Mouse (Mus musculus): ENCODE data around the gene Fgfr3. TPM values are rescaled to one million over a fixed set of nuclear protein-coding genes. Genes with fewer than 3 reads are reported as not detected.

Fgfr3 gene
- polyA plus RNA-seq, 1 experiment from 2014 or later = 8.5 TPM

DNA sequence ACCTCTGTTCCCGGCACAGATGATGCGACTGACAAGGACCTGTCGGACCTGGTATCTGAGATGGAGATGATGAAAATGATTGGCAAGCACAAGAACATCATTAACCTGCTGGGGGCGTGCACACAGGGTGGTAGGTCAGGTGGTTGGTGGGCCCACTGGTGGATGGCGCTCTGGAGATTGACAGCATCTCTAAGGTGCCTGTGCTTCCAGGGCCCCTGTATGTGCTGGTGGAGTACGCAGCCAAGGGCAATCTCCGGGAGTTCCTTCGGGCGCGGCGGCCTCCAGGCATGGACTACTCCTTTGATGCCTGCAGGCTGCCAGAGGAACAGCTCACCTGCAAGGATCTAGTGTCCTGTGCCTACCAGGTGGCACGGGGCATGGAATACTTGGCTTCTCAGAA lies 12.4 kb downstream of the Fgfr3 start:
- DNase-seq (ENCODE audit: low spot score) (no peak), ATAC-seq (replicated peaks; ENCODE audit: low FRiP score) (no peak)

DNA sequence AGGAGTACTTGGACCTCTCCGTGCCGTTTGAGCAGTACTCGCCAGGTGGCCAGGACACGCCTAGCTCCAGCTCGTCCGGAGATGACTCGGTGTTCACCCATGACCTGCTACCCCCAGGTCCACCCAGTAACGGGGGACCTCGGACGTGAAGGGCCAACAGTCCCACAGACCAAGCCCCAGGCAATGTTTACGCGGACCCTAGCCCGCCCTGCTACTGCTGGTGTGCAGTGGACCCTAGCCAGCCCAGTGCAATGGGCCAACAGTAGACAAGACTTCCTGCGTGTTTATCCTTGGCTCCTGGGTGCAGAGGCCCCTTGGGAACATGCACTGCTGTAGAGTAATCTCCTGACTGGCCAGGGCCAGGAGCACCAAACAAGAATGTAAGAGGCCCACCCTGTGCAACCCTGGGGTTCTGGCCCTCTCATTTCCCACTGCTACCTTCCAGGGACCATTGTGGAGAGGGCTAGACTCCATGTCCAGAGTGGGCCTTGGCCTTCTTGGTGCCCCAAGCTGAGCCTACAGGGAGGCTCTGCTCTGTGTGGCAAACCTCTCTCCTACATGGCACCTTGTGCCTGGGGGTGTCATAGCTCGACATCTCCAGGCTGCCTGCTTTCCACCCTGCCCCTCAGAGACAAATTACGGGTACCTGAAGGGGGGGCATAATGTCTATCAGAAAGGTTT lies 14.1 kb downstream of the Fgfr3 start:
- no peak overlapping the region for H3K4me2 ChIP-seq
- ATAC-seq (replicated peaks; ENCODE audit: low FRiP score) (no peak), DNase-seq (ENCODE audit: low spot score) (no peak)
- no peak overlapping the region for H3K27ac ChIP-seq (ENCODE audit: low read depth, low read length)
- no peak overlapping the region for H3K9ac ChIP-seq (ENCODE audit: low read depth, low read length)
- no peaks in the 10 kb centered on the region for H3K9me3 ChIP-seq (ENCODE audit: control insufficient read depth, low read length)
- H3K27me3 ChIP-seq (replicated peaks; ENCODE audit: control insufficient read depth, insufficient read depth, low read length) = no peaks in the 10 kb centered on the region
- no peaks in the 10 kb centered on the region for H3K4me1 ChIP-seq (replicated peaks; ENCODE audit: control insufficient read depth, insufficient read depth, low read length)
- 88% methylated on average over 16 of the region's 16 CpGs for WGBS
- H3K36me3 ChIP-seq (ENCODE audit: control insufficient read depth, insufficient read depth, low read length) = no peaks in the 10 kb centered on the region; the same call in none of the 2 replicates
- H3K4me3 ChIP-seq (ENCODE audit: low read depth, low read length) = no peak overlapping the region

More for the DNA sequence above, 12.4 kb downstream of the Fgfr3 start:
- no peak overlapping the region for H3K4me3 ChIP-seq (ENCODE audit: low read depth, low read length)
- H3K9ac ChIP-seq (ENCODE audit: low read depth, low read length) = no peak overlapping the region
- no peak overlapping the region for H3K27ac ChIP-seq (ENCODE audit: low read depth, low read length)
- no peaks in the 10 kb centered on the region for H3K27me3 ChIP-seq (replicated peaks; ENCODE audit: control insufficient read depth, insufficient read depth, low read length)
- H3K4me1 ChIP-seq (replicated peaks; ENCODE audit: control insufficient read depth, insufficient read depth, low read length) = no peaks in the 10 kb centered on the region
- WGBS = 88% methylated on average over 12 of the region's 12 CpGs
- no peak overlapping the region for H3K4me2 ChIP-seq
- H3K9me3 ChIP-seq (ENCODE audit: control insufficient read depth, low read length) = no peaks in the 10 kb centered on the region
- no peaks in the 10 kb centered on the region; the same call in 1 of the 2 replicates for H3K36me3 ChIP-seq (ENCODE audit: control insufficient read depth, insufficient read depth, low read length)

DNA sequence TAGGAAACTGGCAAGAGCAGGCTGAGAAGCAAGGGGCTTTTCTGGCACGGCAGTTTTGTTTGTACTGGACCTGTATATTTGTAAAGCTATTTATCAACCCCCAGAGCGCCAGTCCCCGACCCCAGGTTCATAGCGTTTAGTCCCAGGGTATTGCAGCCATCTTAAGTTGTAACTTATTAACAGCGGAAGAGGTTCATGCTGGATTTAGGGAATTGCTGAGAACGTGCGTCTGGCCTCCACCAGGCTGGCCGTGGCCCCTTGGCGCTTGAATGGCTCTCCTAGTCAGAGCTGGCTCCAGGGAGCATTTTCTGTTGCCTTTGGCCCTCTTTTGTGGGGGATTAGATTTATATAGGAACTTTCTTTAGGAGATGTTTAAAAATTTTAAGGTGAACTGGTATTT lies 14.8 kb downstream of the Fgfr3 start:
- WGBS = 71% methylated on average over 9 of the region's 9 CpGs
- H3K9me3 ChIP-seq (ENCODE audit: control insufficient read depth, low read length) = no peaks in the 10 kb centered on the region
- no peak overlapping the region for H3K4me2 ChIP-seq
- DNase-seq (ENCODE audit: low spot score) (no peak), ATAC-seq (replicated peaks; ENCODE audit: low FRiP score) (no peak)
- H3K4me1 ChIP-seq (replicated peaks; ENCODE audit: control insufficient read depth, insufficient read depth, low read length) = no peaks in the 10 kb centered on the region
- H3K27ac ChIP-seq (ENCODE audit: low read depth, low read length) = no peak overlapping the region
- H3K27me3 ChIP-seq (replicated peaks; ENCODE audit: control insufficient read depth, insufficient read depth, low read length) = no peaks in the 10 kb centered on the region
- H3K36me3 ChIP-seq (ENCODE audit: control insufficient read depth, insufficient read depth, low read length) = peaks cover 2% of the 10 kb centered on the region
- H3K4me3 ChIP-seq (ENCODE audit: low read depth, low read length) = no peak overlapping the region
- H3K9ac ChIP-seq (ENCODE audit: low read depth, low read length) = no peak overlapping the region

DNA sequence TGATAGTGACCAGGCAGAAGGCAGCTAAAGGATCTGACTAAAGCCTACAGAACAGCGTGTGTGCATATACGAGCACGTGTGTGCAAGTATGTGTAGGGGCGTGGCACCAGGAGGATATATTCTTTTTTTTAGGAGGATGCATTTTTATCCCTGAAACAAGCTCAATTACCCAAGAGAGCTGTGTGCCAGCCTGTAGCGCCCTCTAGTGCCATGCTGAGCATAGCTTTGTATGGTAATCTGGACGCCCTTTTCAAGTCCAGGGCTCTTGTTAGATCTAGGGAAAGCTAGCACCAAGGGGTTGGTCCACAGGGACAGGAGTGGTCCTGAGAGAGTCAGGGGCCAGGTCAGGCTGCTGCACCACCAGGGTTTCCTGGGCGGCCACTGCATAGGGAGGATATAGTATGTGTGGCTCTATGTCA lies 16.4 kb downstream of the Fgfr3 start:
- no peak for ATAC-seq (replicated peaks; ENCODE audit: low FRiP score)
- WGBS = 29% methylated on average over 7 of the region's 7 CpGs

DNA sequence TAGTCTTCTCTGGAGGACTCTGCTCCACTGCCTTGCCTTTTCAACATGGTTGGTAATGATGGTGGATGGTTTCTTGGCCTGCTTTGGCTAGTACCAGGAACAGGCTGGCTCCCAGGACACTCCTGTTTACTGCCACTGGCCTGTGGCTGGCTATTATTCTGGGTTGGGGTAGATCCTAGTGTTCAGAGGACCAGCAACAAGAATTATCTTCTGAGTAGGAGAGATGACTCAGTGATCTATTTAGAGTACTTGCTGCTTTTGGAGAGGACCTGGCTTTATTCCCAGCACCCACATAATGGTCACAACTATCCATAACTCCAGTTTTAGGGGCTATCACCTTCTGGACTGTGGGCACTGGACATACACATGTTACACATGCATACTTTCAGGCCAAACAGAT lies 16.9 kb downstream of the Fgfr3 start:
- peaks cover 13% of the 10 kb centered on the region for H3K36me3 ChIP-seq (ENCODE audit: control insufficient read depth, insufficient read depth, low read length)
- H3K27me3 ChIP-seq (replicated peaks; ENCODE audit: control insufficient read depth, insufficient read depth, low read length) = no peaks in the 10 kb centered on the region
- no peak overlapping the region for H3K4me3 ChIP-seq (ENCODE audit: low read depth, low read length)
- H3K4me1 ChIP-seq (replicated peaks; ENCODE audit: control insufficient read depth, insufficient read depth, low read length) = no peaks in the 10 kb centered on the region
- no peaks in the 10 kb centered on the region for H3K9me3 ChIP-seq (ENCODE audit: control insufficient read depth, low read length)
- no peak overlapping the region for H3K4me2 ChIP-seq
- DNase-seq (ENCODE audit: low spot score) (no peak), ATAC-seq (replicated peaks; ENCODE audit: low FRiP score) (no peak)
- H3K9ac ChIP-seq (ENCODE audit: low read depth, low read length) = no peak overlapping the region
- H3K27ac ChIP-seq (ENCODE audit: low read depth, low read length) = no peak overlapping the region

More for the DNA sequence above, 16.4 kb downstream of the Fgfr3 start:
- Histone ChIP-seq H3K9ac (ENCODE audit: low read depth, low read length) (no peak overlapping the region), H3K27me3 (replicated peaks; ENCODE audit: control insufficient read depth, insufficient read depth, low read length) (no peaks in the 10 kb centered on the region), H3K9me3 (ENCODE audit: control insufficient read depth, low read length) (no peaks in the 10 kb centered on the region), H3K4me3 (ENCODE audit: low read depth, low read length) (no peak overlapping the region), H3K27ac (ENCODE audit: low read depth, low read length) (no peak overlapping the region), H3K36me3 (ENCODE audit: control insufficient read depth, insufficient read depth, low read length) (peaks cover 10% of the 10 kb centered on the region), H3K4me1 (replicated peaks; ENCODE audit: control insufficient read depth, insufficient read depth, low read length) (no peaks in the 10 kb centered on the region), H3K4me2 (no peak overlapping the region)
- DNase-seq (ENCODE audit: low spot score) = peak; percentile 71

DNA sequence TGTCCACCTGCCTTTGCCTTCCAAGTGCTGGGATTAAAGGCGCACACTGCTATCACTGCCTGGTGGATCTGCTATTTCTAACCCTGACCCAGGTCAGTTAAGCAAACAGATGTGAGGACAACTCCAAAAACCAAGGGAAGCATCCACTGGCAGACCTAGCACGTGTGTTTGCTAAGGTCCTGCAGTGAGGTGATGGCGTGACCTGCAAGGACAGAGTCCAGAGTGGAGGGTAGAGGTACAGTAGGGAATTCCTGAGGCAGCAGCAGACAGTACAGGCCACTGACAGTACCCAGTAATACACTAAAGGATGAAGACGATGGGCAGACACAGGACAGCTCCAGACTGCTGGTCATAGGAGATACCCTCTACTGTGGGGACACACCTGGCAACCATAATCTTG lies 19.1 kb downstream of the Fgfr3 start:
- Histone ChIP-seq H3K9me3 (ENCODE audit: control insufficient read depth, low read length) (no peaks in the 10 kb centered on the region), H3K9ac (ENCODE audit: low read depth, low read length) (no peak overlapping the region)
- no peak for DNase-seq (ENCODE audit: low spot score)

DNA sequence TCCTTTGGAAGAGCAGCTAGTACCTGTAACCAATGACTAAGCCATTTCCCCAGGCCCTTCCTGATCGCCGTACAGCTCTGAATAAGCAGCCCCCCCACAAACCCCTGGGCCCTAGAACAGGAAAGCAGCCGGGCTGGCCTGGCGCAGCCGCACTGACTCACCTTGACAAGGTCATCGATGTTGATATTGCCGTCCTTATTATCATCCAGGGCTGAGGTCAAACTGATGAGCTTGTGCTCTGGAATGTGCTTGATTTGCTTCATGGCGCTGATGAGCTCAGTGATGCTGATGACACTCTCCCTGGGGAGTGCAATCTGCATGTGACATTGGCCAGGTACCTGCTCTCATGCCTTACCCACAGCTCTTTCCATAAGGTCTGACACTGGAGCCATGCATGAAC lies 22.0 kb downstream of the Fgfr3 start:
- 84% methylated on average over 8 of the region's 8 CpGs for WGBS
- Histone ChIP-seq H3K36me3 (ENCODE audit: control insufficient read depth, insufficient read depth, low read length) (peaks cover 28% of the 10 kb centered on the region), H3K27ac (ENCODE audit: low read depth, low read length) (no peak overlapping the region)

More for the DNA sequence above, 19.1 kb downstream of the Fgfr3 start:
- 80% methylated on average over 4 of the region's 4 CpGs for WGBS
- Histone ChIP-seq H3K4me1 (replicated peaks; ENCODE audit: control insufficient read depth, insufficient read depth, low read length) (no peaks in the 10 kb centered on the region), H3K4me3 (ENCODE audit: low read depth, low read length) (no peak overlapping the region), H3K4me2 (no peak overlapping the region), H3K27me3 (replicated peaks; ENCODE audit: control insufficient read depth, insufficient read depth, low read length) (no peaks in the 10 kb centered on the region), H3K36me3 (ENCODE audit: control insufficient read depth, insufficient read depth, low read length) (peaks cover 18% of the 10 kb centered on the region), H3K27ac (ENCODE audit: low read depth, low read length) (no peak overlapping the region)
- peak; percentile 43 for ATAC-seq (replicated peaks; ENCODE audit: low FRiP score)

DNA sequence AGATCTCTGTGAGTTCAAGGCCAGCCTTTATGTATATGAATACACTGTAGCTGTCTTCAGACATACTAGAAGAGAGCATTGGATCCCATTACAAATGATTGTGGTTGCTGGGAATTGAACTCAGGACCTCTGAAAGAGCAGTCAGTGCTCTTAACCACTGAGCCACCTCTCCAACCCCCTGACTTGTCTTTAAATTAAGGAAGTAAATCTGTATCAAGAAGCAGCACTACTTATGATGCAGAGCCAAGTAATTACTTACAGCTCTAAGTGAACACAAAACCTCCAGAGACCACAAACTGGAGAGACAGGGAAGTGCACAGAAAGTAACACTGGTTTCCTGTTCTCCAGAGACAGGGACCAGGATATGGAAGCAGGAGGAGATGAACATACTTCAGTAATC lies 55.7 kb downstream of the Fgfr3 start:
- H3K9ac ChIP-seq (ENCODE audit: low read depth, low read length) = no peak overlapping the region
- no peaks in the 10 kb centered on the region for H3K27me3 ChIP-seq (replicated peaks; ENCODE audit: control insufficient read depth, insufficient read depth, low read length)
- DNase-seq (ENCODE audit: low spot score) (no peak), ATAC-seq (replicated peaks; ENCODE audit: low FRiP score) (no peak)
- no peaks in the 10 kb centered on the region for H3K9me3 ChIP-seq (ENCODE audit: control insufficient read depth, low read length)
- peaks cover 8% of the 10 kb centered on the region for H3K36me3 ChIP-seq (ENCODE audit: control insufficient read depth, insufficient read depth, low read length)
- H3K4me2 ChIP-seq = no peak overlapping the region
- H3K27ac ChIP-seq (ENCODE audit: low read depth, low read length) = no peak overlapping the region
- H3K4me1 ChIP-seq (replicated peaks; ENCODE audit: control insufficient read depth, insufficient read depth, low read length) = peaks cover 15% of the 10 kb centered on the region
- H3K4me3 ChIP-seq (ENCODE audit: low read depth, low read length) = no peak overlapping the region

More for the DNA sequence above, 22.0 kb downstream of the Fgfr3 start:
- Histone ChIP-seq H3K9me3 (ENCODE audit: control insufficient read depth, low read length) (no peaks in the 10 kb centered on the region), H3K9ac (ENCODE audit: low read depth, low read length) (no peak overlapping the region), H3K4me2 (no peak overlapping the region), H3K4me3 (ENCODE audit: low read depth, low read length) (no peak overlapping the region), H3K27me3 (replicated peaks; ENCODE audit: control insufficient read depth, insufficient read depth, low read length) (no peaks in the 10 kb centered on the region), H3K4me1 (replicated peaks; ENCODE audit: control insufficient read depth, insufficient read depth, low read length) (no peaks in the 10 kb centered on the region)
- ATAC-seq (replicated peaks; ENCODE audit: low FRiP score) (no peak), DNase-seq (ENCODE audit: low spot score) (no peak)

DNA sequence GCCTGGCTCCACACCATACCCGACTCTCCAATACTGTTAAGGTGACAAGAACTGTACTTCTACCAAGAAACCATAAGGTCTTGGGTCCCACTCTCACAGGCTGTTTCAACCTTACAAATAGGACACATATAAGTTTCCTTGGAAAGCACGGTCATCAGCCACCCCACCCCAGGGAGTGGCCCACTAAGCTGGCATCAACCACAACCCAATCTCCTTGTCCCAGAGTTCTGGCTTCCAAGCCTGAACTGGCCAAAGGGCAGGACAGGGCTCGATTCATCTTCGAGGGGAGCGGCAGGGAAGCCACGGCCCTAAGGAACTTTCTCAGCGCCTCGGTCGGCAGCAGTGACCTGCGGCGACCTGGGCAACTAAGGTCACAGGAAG lies 60.5 kb downstream of the Fgfr3 start:
- DNase-seq (ENCODE audit: low spot score) = no peak
- peak overlapping the region; percentile 55; the same call in 1 of the 2 replicates for H3K27ac ChIP-seq (ENCODE audit: low read depth, low read length)
- H3K4me2 ChIP-seq = peak overlapping the region; percentile 94
- H3K4me1 ChIP-seq (replicated peaks; ENCODE audit: control insufficient read depth, insufficient read depth, low read length) = peaks cover 20% of the 10 kb centered on the region
- no peaks in the 10 kb centered on the region for H3K9me3 ChIP-seq (ENCODE audit: control insufficient read depth, low read length)
- peak overlapping the region; percentile 94 for H3K4me3 ChIP-seq (ENCODE audit: low read depth, low read length)
- H3K27me3 ChIP-seq (replicated peaks; ENCODE audit: control insufficient read depth, insufficient read depth, low read length) = no peaks in the 10 kb centered on the region
- ATAC-seq (replicated peaks; ENCODE audit: low FRiP score) = peak; percentile 25; the same call in 1 of the 2 replicates
- H3K36me3 ChIP-seq (ENCODE audit: control insufficient read depth, insufficient read depth, low read length) = peaks cover 8% of the 10 kb centered on the region
- peak overlapping the region; percentile 89 for H3K9ac ChIP-seq (ENCODE audit: low read depth, low read length)
- WGBS = 4% methylated on average over 11 of the region's 11 CpGs

Measured in liver, embryonic 11.5 days (tissue).